In genomic region chr5:140619151-140619771, GRCm38 (mm10) we compare ENCODE assay signal across 7 mouse cellular contexts. TPM values are rescaled to one million over a fixed set of nuclear protein-coding genes. Genes with fewer than 3 reads are reported as not detected.
DNase-seq lines count a peak whose midpoint lies in the region; ATAC-seq and TF ChIP-seq lines count a peak whose summit lies in the region.

No protein-coding gene starts in this region.

- WGBS in hindbrain, embryonic 11.5 days, result 22% methylated on average over 6 of the region's 6 CpGs
- 19% methylated on average over 6 of the region's 6 CpGs for WGBS in macrophage (ENCODE audit: missing documents)

- H3K4me1 ChIP-seq in embryonic fibroblast, embryonic 13.5 days (ENCODE audit: control insufficient read depth, insufficient read depth, low read length), result peaks cover 2% of the 10 kb centered on the region; the same call in 1 of the 2 replicates
- no peaks in the 10 kb centered on the region for H3K4me1 ChIP-seq in hindbrain, embryonic 11.5 days (replicated peaks; ENCODE audit: control insufficient read depth, insufficient read depth, low read length)

- no peak overlapping the region for H3K9ac ChIP-seq in hindbrain, embryonic 11.5 days (ENCODE audit: low read depth, low read length)

- peaks cover 7% of the 10 kb centered on the region; the same call in 1 of the 2 replicates for H3K36me3 ChIP-seq in hindbrain, embryonic 11.5 days (ENCODE audit: control insufficient read depth, insufficient read depth, low read length)
- H3K36me3 ChIP-seq in macrophage (ENCODE audit: inconsistent target), result peaks cover 17% of the 10 kb centered on the region

- H3K27me3 ChIP-seq in hindbrain, embryonic 11.5 days (ENCODE audit: control insufficient read depth, insufficient read depth, low read length), result no peaks in the 10 kb centered on the region

- peak; percentile 10 for ATAC-seq in CD4-positive, CD25-positive, alpha-beta regulatory T cell, adult 4 months
- peak; percentile 58 for ATAC-seq in hindbrain, embryonic 11.5 days (ENCODE audit: low FRiP score)

- TF ChIP-seq CTCF in embryonic fibroblast, embryonic 13.5 days (IDR thresholded peaks at IDR 0.05; ENCODE audit: borderline replicate concordance, insufficient read depth, low read length), result peak; percentile 77

- no peak for TF ChIP-seq POLR2A in embryonic fibroblast, embryonic 13.5 days (IDR thresholded peaks at IDR 0.05; ENCODE audit: low read depth, low read length)

- no peak overlapping the region for H3K4me2 ChIP-seq in hindbrain, embryonic 11.5 days (replicated peaks; ENCODE audit: low read depth, low read length)

- peaks cover 8% of the 10 kb centered on the region for H3K79me2 ChIP-seq in macrophage (ENCODE audit: inconsistent target)

- peak; percentile 90 for DNase-seq in ZHBTc4 (ENCODE audit: low read depth, low spot score)
- peak; percentile 91 for DNase-seq in hindbrain, embryonic 11.5 days (ENCODE audit: low spot score)
- DNase-seq in layer of hippocampus, adult 9-10 months (ENCODE audit: low spot score), result peak; percentile 62
- DNase-seq in right cerebral cortex, postnatal 25 days, result peak; percentile 58

- H3K27ac ChIP-seq in embryonic fibroblast, embryonic 13.5 days (ENCODE audit: insufficient read depth, low read length), result no peak overlapping the region
- peak overlapping the region; percentile 17; the same call in 1 of the 2 replicates for H3K27ac ChIP-seq in hindbrain, embryonic 11.5 days (ENCODE audit: low read depth, low read length)
- H3K27ac ChIP-seq in macrophage, result peak overlapping the region; percentile 98

- H3K9me3 ChIP-seq in hindbrain, embryonic 11.5 days (ENCODE audit: control insufficient read depth, low read length), result no peaks in the 10 kb centered on the region

- no peak overlapping the region for H3K4me3 ChIP-seq in embryonic fibroblast, embryonic 13.5 days (ENCODE audit: insufficient read depth, low read length)
- no peak overlapping the region for H3K4me3 ChIP-seq in hindbrain, embryonic 11.5 days (ENCODE audit: low read depth, low read length)
- no peak overlapping the region for H3K4me3 ChIP-seq in macrophage (ENCODE audit: inconsistent target)

RNA-seq across cellular contexts. Expression of gene Lfng, which starts 12.1 kb away (rescaled TPM):
- polyA plus RNA-seq in CD4-positive, CD25-positive, alpha-beta regulatory T cell, adult 4 months (2017; shearing (Covaris generic)), result 10 to 100 TPM; 24.2 to 26.2 TPM
- 7.1 and 8.2 TPM in 2 replicates for polyA plus RNA-seq in embryonic fibroblast, embryonic 13.5 days (2011; ENCODE audit: insufficient read length, low read depth, missing spikeins)
- 34.1 and 38.8 TPM in 2 replicates for polyA plus RNA-seq in hindbrain, embryonic 11.5 days (2014; fragmentation: Nextera tagmentation; extraction: Ambion mirVana)
- total RNA-seq in macrophage (2018; cell fraction: chromatin; rRNA removed), result 100 to 1,000 TPM in 1 of 26 experiments, 10 to 100 TPM in 24, 1 to 10 TPM in 1; 8.4 to 105 (median 42.7) TPM
- total RNA-seq in macrophage (2018; cell fraction: cytosol; rRNA removed), result 10 to 100 TPM; 24.5 to 80.6 (median 54.7) TPM
- 100 to 1,000 TPM in 2 of 26 experiments, 10 to 100 TPM in 24; 14.8 to 111 (median 57.4) TPM for total RNA-seq in macrophage (2018; cell fraction: nucleus; rRNA removed)
- 33.7 to 75.9 TPM (median 52.2 TPM) in 3 replicates for polyA plus RNA-seq in macrophage (2018)

RNA-seq across cellular contexts. Expression of gene Ttyh3, which starts 29.6 kb away (rescaled TPM):
- polyA plus RNA-seq in CD4-positive, CD25-positive, alpha-beta regulatory T cell, adult 4 months (2017; shearing (Covaris generic)), result 1 to 10 TPM; 4.9 to 6.7 TPM
- polyA plus RNA-seq in embryonic fibroblast, embryonic 13.5 days (2011; ENCODE audit: insufficient read length, low read depth, missing spikeins), result 79.6 and 95.0 TPM in 2 replicates
- 52.9 and 53.1 TPM in 2 replicates for polyA plus RNA-seq in hindbrain, embryonic 11.5 days (2014; fragmentation: Nextera tagmentation; extraction: Ambion mirVana)
- total RNA-seq in macrophage (2018; cell fraction: chromatin; rRNA removed), result 100 to 1,000 TPM in 5 of 26 experiments, 10 to 100 TPM in 21; 14.6 to 140 (median 53.0) TPM
- 100 to 1,000 TPM in 7 of 26 experiments, 10 to 100 TPM in 19; 44.2 to 125 (median 76.8) TPM for total RNA-seq in macrophage (2018; cell fraction: cytosol; rRNA removed)
- 100 to 1,000 TPM in 8 of 26 experiments, 10 to 100 TPM in 18; 43.1 to 131 (median 86.6) TPM for total RNA-seq in macrophage (2018; cell fraction: nucleus; rRNA removed)
- polyA plus RNA-seq in macrophage (2018), result 40.4 to 80.7 TPM (median 48.0 TPM) in 3 replicates

RNA-seq across cellular contexts. Expression of gene Grifin, which starts 54.4 kb away (rescaled TPM):
- 1 to 10 TPM; 1.5 to 3.8 TPM for polyA plus RNA-seq in CD4-positive, CD25-positive, alpha-beta regulatory T cell, adult 4 months (2017; shearing (Covaris generic))
- not detected in 2 replicates for polyA plus RNA-seq in embryonic fibroblast, embryonic 13.5 days (2011; ENCODE audit: insufficient read length, low read depth, missing spikeins)
- polyA plus RNA-seq in hindbrain, embryonic 11.5 days (2014; fragmentation: Nextera tagmentation; extraction: Ambion mirVana), result not detected in 2 replicates
- total RNA-seq in macrophage (2018; cell fraction: chromatin; rRNA removed), result not detected
- total RNA-seq in macrophage (2018; cell fraction: cytosol; rRNA removed), result not detected
- total RNA-seq in macrophage (2018; cell fraction: nucleus; rRNA removed), result not detected
- polyA plus RNA-seq in macrophage (2018), result not detected in 3 replicates
